Mouse (Mus musculus) MEL (cell line): ENCODE data around the gene Flna. TPM values are rescaled to one million over a fixed set of nuclear protein-coding genes. Genes with fewer than 3 reads are reported as not detected.

ENCODE experiments used
- DNase-seq: peaks from one replicate; pipeline ENCODE4 v3.0.0; 2011; ENCODE audit warnings: low read depth, low spot score
- H3K27ac ChIP-seq: 2 replicates; pipeline ENCODE4 v1.5.1; 2012; ENCODE audit warnings: low read depth, mild to moderate bottlenecking, control low read depth, low read length, moderate library complexity; ENCODE audit not compliant: control insufficient read depth
- H3K27me3 ChIP-seq, 2 experiments: fragments of 150-350 bp in 1 of 2; sonication (generic) in 1 of 2; 2 replicates each; pipeline ENCODE4 v1.6.1; 2012; ENCODE audit warnings: low read length in 2 of 2, mild to moderate bottlenecking in 2 of 2, improper control_type of control experiment in 1 of 2, moderate library complexity in 1 of 2; ENCODE audit not compliant: insufficient read depth in 2 of 2, control insufficient read depth in 1 of 2
- H3K36me3 ChIP-seq, 2 experiments: 2 replicates each; pipeline ENCODE4 v1.6.1; 2012 to 2014; ENCODE audit warnings: low read length in 2 of 2, improper control_type of control experiment in 1 of 2, inconsistent platforms in 1 of 2, mild to moderate bottlenecking in 1 of 2; ENCODE audit not compliant: insufficient read depth in 2 of 2, control insufficient read depth in 1 of 2
- H3K4me1 ChIP-seq, 2 experiments: fragments of 150-350 bp in 1 of 2; sonication (generic) in 1 of 2; 2 replicates each; pipeline ENCODE4 v1.6.1; 2012; ENCODE audit warnings: low read length in 2 of 2, improper control_type of control experiment in 1 of 2, mild to moderate bottlenecking in 1 of 2; ENCODE audit not compliant: insufficient read depth in 2 of 2, control insufficient read depth in 1 of 2
- H3K4me3 ChIP-seq, 2 experiments: fragments of 150-350 bp in 1 of 2; sonication (generic) in 1 of 2; 2 replicates each; pipeline ENCODE4 v1.5.1; 2012; ENCODE audit warnings: low read depth in 2 of 2, low read length in 2 of 2, mild to moderate bottlenecking in 2 of 2, moderate library complexity in 2 of 2, control low read depth in 1 of 2, improper control_type of control experiment in 1 of 2; ENCODE audit not compliant: control insufficient read depth in 1 of 2, insufficient read depth in 1 of 2
- H3K79me2 ChIP-seq: 2 replicates; pipeline ENCODE4 v1.6.1; 2012; ENCODE audit warnings: mild to moderate bottlenecking, low read length, moderate library complexity; ENCODE audit not compliant: control insufficient read depth, poor library complexity, insufficient read depth
- H3K9ac ChIP-seq: 2 replicates; pipeline ENCODE4 v1.6.1; 2012; ENCODE audit warnings: low read depth, mild to moderate bottlenecking, control low read depth, low read length, moderate library complexity; ENCODE audit not compliant: control insufficient read depth, poor library complexity, severe bottlenecking
- H3K9me3 ChIP-seq: fragments of 150-350 bp; sonication (generic); replicated peaks from 2 replicates; pipeline ENCODE4 v1.6.1; 2012; ENCODE audit warnings: mild to moderate bottlenecking, low read length, improper control_type of control experiment, moderate library complexity; ENCODE audit not compliant: insufficient read depth
- BHLHE40 ChIP-seq: IDR thresholded peaks from 2 replicates; pipeline ENCODE4 v1.6.1; 2012; ENCODE audit warnings: low read depth, mild to moderate bottlenecking, inconsistent platforms, low read length, improper control_type of control experiment, borderline replicate concordance
- CHD1 ChIP-seq: IDR thresholded peaks from 2 replicates; pipeline ENCODE4 v1.6.1; 2012; ENCODE audit warnings: low read depth, mild to moderate bottlenecking, inconsistent platforms, low read length, improper control_type of control experiment
- CTCF ChIP-seq, 3 experiments: IDR thresholded peaks in 2 of 3; conservative IDR thresholded peaks in 1 of 3; 2 replicates each; pipeline ENCODE4 v1.5.1; 2011 to 2012; ENCODE audit warnings: low read length in 3 of 3, low read depth in 2 of 3, mild to moderate bottlenecking in 2 of 3, improper control_type of control experiment in 1 of 3, inconsistent platforms in 1 of 3, mixed read lengths in 1 of 3, moderate library complexity in 1 of 3; ENCODE audit not compliant: control insufficient read depth in 1 of 3, insufficient read depth in 1 of 3, poor library complexity in 1 of 3, severe bottlenecking in 1 of 3
- EP300 ChIP-seq, 2 experiments: IDR thresholded peaks; 2 replicates each; pipeline ENCODE4 v1.6.1; 2011; ENCODE audit warnings: improper control_type of control experiment in 2 of 2, low read length in 2 of 2, low read depth in 1 of 2, mild to moderate bottlenecking in 1 of 2
- ETS1 ChIP-seq: IDR thresholded peaks from 2 replicates; pipeline ENCODE4 v1.6.1; 2012; ENCODE audit warnings: low read depth, mild to moderate bottlenecking, inconsistent platforms, low read length, improper control_type of control experiment, moderate library complexity
- GABPA ChIP-seq: IDR thresholded peaks from 2 replicates; pipeline ENCODE4 v1.6.1; 2012; ENCODE audit warnings: low read depth, mild to moderate bottlenecking, inconsistent platforms, low read length, improper control_type of control experiment, moderate library complexity
- JUND ChIP-seq: IDR thresholded peaks from 2 replicates; pipeline ENCODE4 v1.6.1; 2011; ENCODE audit warnings: low read depth, mild to moderate bottlenecking, improper control_type of control experiment, low read length
- KAT2A ChIP-seq: conservative IDR thresholded peaks from 2 replicates; pipeline ENCODE4 v1.6.1; 2012; ENCODE audit warnings: low read depth, low read length, improper control_type of control experiment, inconsistent platforms
- MAFK ChIP-seq: IDR thresholded peaks from 2 replicates; pipeline ENCODE4 v1.6.1; 2011; ENCODE audit warnings: low read depth, mild to moderate bottlenecking, low read length, improper control_type of control experiment, borderline replicate concordance
- MAX ChIP-seq: IDR thresholded peaks from 2 replicates; pipeline ENCODE4 v1.6.1; 2011; ENCODE audit warnings: low read length, improper control_type of control experiment
- MAZ ChIP-seq: IDR thresholded peaks from 2 replicates; pipeline ENCODE4 v1.6.1; 2012; ENCODE audit warnings: low read depth, mild to moderate bottlenecking, inconsistent platforms, low read length, improper control_type of control experiment
- MEF2A ChIP-seq: IDR thresholded peaks from 2 replicates; pipeline ENCODE4 v1.6.1; 2014; ENCODE audit warnings: low read depth, mild to moderate bottlenecking, inconsistent platforms, low read length, improper control_type of control experiment; ENCODE audit not compliant: poor library complexity, insufficient replicate concordance, severe bottlenecking; ENCODE audit errors: extremely low read depth
- MXI1 ChIP-seq: IDR thresholded peaks from 2 replicates; pipeline ENCODE4 v1.6.1; 2011; ENCODE audit warnings: mild to moderate bottlenecking, low read depth, low read length, improper control_type of control experiment
- MYC ChIP-seq: IDR thresholded peaks from 2 replicates; pipeline ENCODE4 v1.6.1; 2011; ENCODE audit warnings: low read depth, mild to moderate bottlenecking, low read length, improper control_type of control experiment, moderate library complexity
- NELFE ChIP-seq: IDR thresholded peaks from 2 replicates; pipeline ENCODE4 v1.6.1; 2011; ENCODE audit warnings: low read depth, low read length, improper control_type of control experiment
- POLR2AphosphoS5 ChIP-seq: IDR thresholded peaks from 2 replicates; pipeline ENCODE4 v1.6.1; 2012; ENCODE audit warnings: low read depth, borderline replicate concordance, mild to moderate bottlenecking, inconsistent platforms, low read length, moderate library complexity, mixed read lengths
- RAD21 ChIP-seq: IDR thresholded peaks from 2 replicates; pipeline ENCODE4 v1.6.1; 2011; ENCODE audit warnings: mild to moderate bottlenecking, low read depth, low read length, improper control_type of control experiment
- RCOR1 ChIP-seq: IDR thresholded peaks from 2 replicates; pipeline ENCODE4 v1.6.1; 2012; ENCODE audit warnings: low read depth, mild to moderate bottlenecking, inconsistent platforms, low read length, improper control_type of control experiment
- SIN3A ChIP-seq: IDR thresholded peaks from 2 replicates; pipeline ENCODE4 v1.6.1; 2012; ENCODE audit warnings: low read length, improper control_type of control experiment, inconsistent platforms
- TAL1 ChIP-seq: IDR thresholded peaks from 2 replicates; pipeline ENCODE4 v1.6.1; 2012; ENCODE audit warnings: mild to moderate bottlenecking, inconsistent platforms, low read length, moderate library complexity, mixed read lengths
- TCF12 ChIP-seq: IDR thresholded peaks from 2 replicates; pipeline ENCODE4 v1.6.1; 2014; ENCODE audit warnings: low read depth, mild to moderate bottlenecking, inconsistent platforms, low read length, improper control_type of control experiment, moderate library complexity
- UBTF ChIP-seq: IDR thresholded peaks from 2 replicates; pipeline ENCODE4 v1.6.1; 2012; ENCODE audit warnings: low read depth, mild to moderate bottlenecking, inconsistent platforms, low read length, improper control_type of control experiment, moderate library complexity, borderline replicate concordance; ENCODE audit not compliant: insufficient read depth
- USF1 ChIP-seq: IDR thresholded peaks from 2 replicates; pipeline ENCODE4 v1.6.1; 2014; ENCODE audit warnings: low read depth, mild to moderate bottlenecking, inconsistent platforms, low read length, improper control_type of control experiment, moderate library complexity
- USF2 ChIP-seq, 2 experiments: IDR thresholded peaks; 2 replicates each; pipeline ENCODE4 v1.6.1; 2011 to 2012; ENCODE audit warnings: improper control_type of control experiment in 2 of 2, low read length in 2 of 2, borderline replicate concordance in 1 of 2, inconsistent platforms in 1 of 2, low read depth in 1 of 2, mild to moderate bottlenecking in 1 of 2; ENCODE audit not compliant: insufficient read depth in 1 of 2
- ZC3H11A ChIP-seq: IDR thresholded peaks from 2 replicates; pipeline ENCODE4 v1.6.1; 2012; ENCODE audit warnings: low read depth, mild to moderate bottlenecking, inconsistent platforms, low read length, improper control_type of control experiment
- ZKSCAN1 ChIP-seq: IDR thresholded peaks from 2 replicates; pipeline ENCODE4 v1.6.1; 2012; ENCODE audit warnings: low read depth, mild to moderate bottlenecking, inconsistent platforms, low read length, improper control_type of control experiment, moderate library complexity
- ZMIZ1 ChIP-seq: IDR thresholded peaks from 2 replicates; pipeline ENCODE4 v1.6.1; 2012; ENCODE audit warnings: low read depth, mild to moderate bottlenecking, inconsistent platforms, low read length, improper control_type of control experiment, moderate library complexity
- polyA plus RNA-seq, 2 experiments: library from polyadenylated mRNA; stranded (reverse) in 1 of 2; unstranded in 1 of 2; fragments of >175 nt in 1 of 2; fragments of >200 nt in 1 of 2; gene quantifications; 2 replicates each; pipeline versions ENCODE4 v1.2.1 to v1.2.4; 2012; ENCODE audit warnings: low replicate concordance in 2 of 2, low read depth in 1 of 2; ENCODE audit not compliant: insufficient read length in 2 of 2, insufficient read depth in 1 of 2, missing spikeins in 1 of 2
- total RNA-seq: library from RNA; depleted of rRNA; stranded (reverse); fragments of 300-350 nt; gene quantifications from 2 replicates; pipeline ENCODE4 v1.2.3, GENCODE M21; 2012

The Flna gene
- total and polyA plus RNA-seq, 3 experiments, result 111 to 233 (median 147) TPM

DNA sequence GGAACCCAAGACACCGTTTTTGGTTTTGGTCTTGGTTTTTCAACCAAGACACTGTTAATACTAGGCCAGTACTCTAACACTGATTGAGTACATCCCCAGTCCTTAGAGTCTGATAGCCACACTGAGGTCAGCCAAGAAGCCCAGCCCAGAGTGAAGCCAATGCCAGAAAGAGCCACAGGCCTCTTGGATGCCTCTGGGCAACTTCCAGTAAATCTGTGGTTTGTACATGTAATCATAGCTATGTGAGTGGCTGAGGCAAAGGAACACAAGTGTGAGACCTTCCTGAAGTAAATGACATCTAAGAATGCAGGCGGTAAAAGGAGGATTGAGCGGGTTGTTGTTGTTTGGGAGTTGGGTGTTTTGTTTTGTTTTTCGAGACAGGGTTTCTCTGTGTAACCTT, 31.1 kb downstream of the Flna start:
- Histone ChIP-seq H3K36me3 (no peaks in the 10 kb centered on the region), H3K4me3 (no peak overlapping the region), H3K9me3 (no peaks in the 10 kb centered on the region), H3K4me1 (no peaks in the 10 kb centered on the region), H3K79me2 (no peaks in the 10 kb centered on the region), H3K27ac (no peak overlapping the region), H3K27me3 (no peaks in the 10 kb centered on the region), H3K9ac (no peak overlapping the region)
- TF ChIP-seq SIN3A (no peak), ZKSCAN1 (no peak), KAT2A (no peak), MAX (no peak), JUND (no peak), UBTF (no peak), MXI1 (no peak), TAL1 (no peak), POLR2AphosphoS5 (no peak), MAFK (no peak), MAZ (no peak), EP300 (IDR thresholded peaks at IDR 0.05; ENCODE audit: low read depth in 1 of 2, low read length in 2 of 2) (no peak), GABPA (no peak)
- no peak for DNase-seq

DNA sequence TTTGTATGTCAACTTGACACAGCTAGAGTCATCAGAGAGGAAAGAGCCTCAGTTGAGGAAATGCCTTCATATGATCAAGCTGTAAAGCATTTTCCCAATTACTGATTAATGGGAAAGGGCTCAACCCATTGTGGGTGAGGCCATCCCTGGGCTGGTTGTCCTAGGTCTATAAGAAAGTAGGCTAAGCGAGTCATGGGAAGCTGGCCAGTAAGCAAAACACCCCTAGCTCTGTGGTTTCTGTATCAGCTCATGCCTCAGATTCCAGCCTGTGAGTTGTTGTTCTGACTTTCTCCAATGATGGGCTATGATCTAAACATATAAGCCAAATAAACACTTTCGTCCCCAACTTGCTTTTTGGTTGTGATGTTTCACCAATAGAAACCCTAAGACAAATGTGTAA, 46.1 kb downstream of the Flna start:
- no peaks in the 10 kb centered on the region for H3K27me3 ChIP-seq

DNA sequence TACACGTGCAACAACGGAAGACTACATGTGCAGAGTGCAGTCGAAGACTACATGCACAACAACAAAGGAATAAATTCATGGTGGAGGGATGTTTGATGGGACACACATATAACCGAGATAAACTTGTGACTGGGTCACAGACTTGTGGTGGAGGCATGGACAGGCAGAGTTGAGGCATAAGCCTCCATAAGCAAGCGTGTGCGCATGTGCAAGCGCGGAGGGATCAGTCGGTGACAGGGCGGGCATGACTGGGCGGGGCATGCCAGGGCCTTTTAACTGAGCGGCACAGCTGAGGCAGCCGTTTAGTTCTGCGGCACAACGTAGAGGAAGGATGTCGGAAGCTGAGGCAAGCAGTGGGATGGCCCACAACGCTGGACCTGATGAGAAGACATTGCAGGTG, 72.7 kb downstream of the Flna start, which contains the start of gene Tktl1:
TSS of gene Tktl1 (plus strand) at position 301 of the 400 bp plus-strand sequence.
- H3K27ac ChIP-seq, result no peak within 1 kb of the TSS
- no peak for DNase-seq
- H3K9ac ChIP-seq, result no peak within 1 kb of the TSS
- H3K27me3 ChIP-seq, result no peaks in the 10 kb centered on the region
- TF ChIP-seq CTCF (IDR thresholded peaks at IDR 0.05 in 2 of 3, conservative IDR thresholded peaks at IDR 0.05 in 1 of 3; ENCODE audit: control insufficient read depth in 1 of 3, insufficient read depth in 1 of 3, low read depth in 2 of 3, low read length in 3 of 3, poor library complexity in 1 of 3, severe bottlenecking in 1 of 3), result no peak
- no peak for TF ChIP-seq ETS1
- TF ChIP-seq MEF2A, result no peak
- TF ChIP-seq BHLHE40, result no peak
- TF ChIP-seq MXI1, result no peak
- TF ChIP-seq ZC3H11A, result no peak
- TF ChIP-seq MAX, result no peak
- no peak for TF ChIP-seq RAD21
- TF ChIP-seq USF1, result no peak
- no peak for TF ChIP-seq CHD1
- TF ChIP-seq NELFE, result no peak
- no peak for TF ChIP-seq RCOR1
- no peaks in the 10 kb centered on the region for H3K36me3 ChIP-seq
- no peaks in the 10 kb centered on the region for H3K4me1 ChIP-seq
- H3K9me3 ChIP-seq, result no peaks in the 10 kb centered on the region
- H3K79me2 ChIP-seq, result no peaks in the 10 kb centered on the region
- H3K4me3 ChIP-seq, result no peak within 1 kb of the TSS

More for the DNA sequence above, 46.1 kb downstream of the Flna start:
- H3K4me3 ChIP-seq, result no peak overlapping the region
- no peak overlapping the region for H3K27ac ChIP-seq
- no peaks in the 10 kb centered on the region for H3K36me3 ChIP-seq
- no peaks in the 10 kb centered on the region for H3K4me1 ChIP-seq
- H3K9me3 ChIP-seq, result no peaks in the 10 kb centered on the region
- DNase-seq, result no peak
- no peaks in the 10 kb centered on the region for H3K79me2 ChIP-seq
- no peak for TF ChIP-seq MYC
- TF ChIP-seq ZMIZ1, result no peak
- TF ChIP-seq TCF12, result no peak
- TF ChIP-seq USF2 (IDR thresholded peaks at IDR 0.05; ENCODE audit: borderline replicate concordance in 1 of 2, insufficient read depth in 1 of 2, low read depth in 1 of 2, low read length in 2 of 2), result no peak
- no peak for TF ChIP-seq SIN3A
- TF ChIP-seq ZKSCAN1, result no peak
- TF ChIP-seq CHD1, result no peak
- TF ChIP-seq RAD21, result no peak
- TF ChIP-seq, all 39 proteins: peak for 0
- H3K9ac ChIP-seq, result no peak overlapping the region
